20 mouse cellular contexts compared by ENCODE assay signal in the genomic region with DNA sequence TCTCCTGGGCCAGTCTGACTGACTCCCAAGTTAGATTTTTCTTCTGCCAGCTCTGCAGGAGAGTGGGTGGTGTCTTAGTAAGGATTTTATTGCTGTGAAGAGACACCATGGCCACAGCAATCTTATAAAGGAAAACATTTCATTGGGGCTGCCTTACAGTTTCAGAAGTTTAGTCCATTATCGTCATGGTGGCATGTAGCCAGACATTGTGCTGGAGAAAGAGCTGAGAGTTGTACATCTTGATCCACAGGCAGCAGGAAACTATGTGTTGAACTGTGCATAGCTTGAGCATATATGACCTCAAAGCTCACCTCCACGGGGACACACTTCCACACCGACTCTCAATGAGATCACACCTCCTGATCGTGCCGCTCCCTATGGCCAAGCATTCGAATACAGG. TPM values are rescaled to one million over a fixed set of nuclear protein-coding genes. Genes with fewer than 3 reads are reported as not detected.
A peak's percentile ranks its signal among the peaks of the same experiment; 100 is the strongest.
DNase-seq lines count a peak whose midpoint lies in the region; ATAC-seq and TF ChIP-seq lines count a peak whose summit lies in the region.
"Had no signal": no experiment of that assay in that cellular context is flagged by ENCODE, and none has a peak within 500 bp of the region (broad histone marks: within the 10 kb centered on the region; RNA-seq: fewer than 3 reads in every experiment).

No protein-coding gene starts in this region.

- H3K4me1 ChIP-seq in limb, embryonic 14.5 days (ENCODE audit: control insufficient read depth, insufficient read depth, low read length): no peaks in the 10 kb centered on the region
- H3K4me1 ChIP-seq in limb, embryonic 10.5 days: peaks cover 10% of the 10 kb centered on the region; the same call in 1 of the 2 replicates
- H3K4me1 ChIP-seq: embryonic facial prominence, embryonic 15.5 days had no signal

- no peaks in the 10 kb centered on the region for H3K9me3 ChIP-seq in limb, embryonic 14.5 days (ENCODE audit: control insufficient read depth, low read length)
- H3K9me3 ChIP-seq in limb, embryonic 10.5 days (replicated peaks): no peaks in the 10 kb centered on the region
- H3K9me3 ChIP-seq: embryonic facial prominence, embryonic 15.5 days; forebrain, embryonic 10.5 days; hindbrain, embryonic 10.5 days had no signal

- DNase-seq in adrenal gland, postnatal 14 days: peak; percentile 11
- no peak for DNase-seq in adrenal gland, postnatal 25 days
- DNase-seq in limb, embryonic 14.5 days (ENCODE audit: low spot score): peak; percentile 17
- DNase-seq in limb, embryonic 10.5 days (ENCODE audit: low spot score): no peak
- peak; percentile 44 for DNase-seq in lung, postnatal 10 days
- DNase-seq in lung, postnatal 25 days (ENCODE audit: low spot score): no peak
- DNase-seq: adrenal gland, postnatal 36 days; cerebellum, adult 11 months; cerebellum, adult 8-10 months; cerebellum, postnatal 14 days; embryo, embryonic 11 days; gastrocnemius, adult 2 months; gastrocnemius, postnatal 25 days had no signal

- no peak for TF ChIP-seq POLR2A in limb, embryonic 14.5 days (IDR thresholded peaks at IDR 0.05; ENCODE audit: borderline replicate concordance, extremely low read depth, insufficient read depth, insufficient read length)

- H3K4me3 ChIP-seq in limb, embryonic 14.5 days (replicated peaks; ENCODE audit: low read length): no peak overlapping the region
- H3K4me3 ChIP-seq in limb, embryonic 10.5 days: no peak overlapping the region
- H3K4me3 ChIP-seq: embryonic facial prominence, embryonic 15.5 days; erythroblast, embryonic 14.5 days; forebrain, embryonic 10.5 days; gastrocnemius, adult 2 months; hindbrain, embryonic 10.5 days had no signal

- H3K27me3 ChIP-seq in limb, embryonic 14.5 days (ENCODE audit: control insufficient read depth, insufficient read depth, low read length): no peaks in the 10 kb centered on the region
- no peaks in the 10 kb centered on the region for H3K27me3 ChIP-seq in limb, embryonic 10.5 days (ENCODE audit: low read depth, poor library complexity, severe bottlenecking)
- H3K27me3 ChIP-seq: embryonic facial prominence, embryonic 15.5 days had no signal

- H3K27ac ChIP-seq in limb, embryonic 14.5 days (replicated peaks; ENCODE audit: low read depth, low read length): no peak overlapping the region
- no peak overlapping the region for H3K27ac ChIP-seq in limb, embryonic 10.5 days
- H3K27ac ChIP-seq: embryonic facial prominence, embryonic 15.5 days; forebrain, embryonic 10.5 days; gastrocnemius, adult 2 months; hindbrain, embryonic 10.5 days; hindbrain, embryonic 14.5 days had no signal

- H3K9ac ChIP-seq in limb, embryonic 14.5 days (ENCODE audit: low read depth, low read length, severe bottlenecking): no peak overlapping the region
- H3K9ac ChIP-seq: embryonic facial prominence, embryonic 15.5 days; hindbrain, embryonic 14.5 days had no signal

- no peaks in the 10 kb centered on the region for H3K36me3 ChIP-seq in limb, embryonic 14.5 days (ENCODE audit: control insufficient read depth, insufficient read depth, low read length)
- H3K36me3 ChIP-seq in limb, embryonic 10.5 days: no peaks in the 10 kb centered on the region
- H3K36me3 ChIP-seq: embryonic facial prominence, embryonic 15.5 days; forebrain, embryonic 10.5 days; hindbrain, embryonic 10.5 days had no signal

- 77% methylated on average over 6 of the region's 6 CpGs for WGBS in limb, embryonic 14.5 days
- 88% methylated on average over 6 of the region's 6 CpGs for WGBS in limb, embryonic 10.5 days

- ATAC-seq in limb, embryonic 14.5 days (ENCODE audit: low FRiP score, low read depth): no peak; the same call in 1 of the 2 replicates
- ATAC-seq: forebrain, embryonic 14.5 days had no signal

- H3K4me2 ChIP-seq in limb, embryonic 14.5 days (replicated peaks; ENCODE audit: low read depth, low read length, severe bottlenecking): no peak overlapping the region
- H3K4me2 ChIP-seq: embryonic facial prominence, embryonic 15.5 days; hindbrain, embryonic 14.5 days had no signal

RNA-seq across cellular contexts. Expression of a gene that starts 8.3 kb away (rescaled TPM):
- 1.0 and 2.4 TPM in 2 replicates for total RNA-seq in adrenal gland, postnatal 14 days (2021)
- total RNA-seq in adrenal gland, postnatal 25 days (2021): 0.81 and 1.8 TPM in 2 replicates
- 17.2 and 21.2 TPM in 2 replicates for polyA plus RNA-seq in limb, embryonic 14.5 days (2012; rRNA removed)
- polyA plus RNA-seq in limb, embryonic 14.5 days (2014; fragmentation: Nextera tagmentation; extraction: Ambion mirVana): 18.0 and 22.3 TPM in 2 replicates
- 7.8 and 13.3 TPM in 2 replicates for polyA plus RNA-seq in limb, embryonic 10.5 days (2016; fragmentation: Nextera tagmentation; extraction: Ambion mirVana)
- total RNA-seq: MEL had no signal
- polyA plus RNA-seq: erythroblast, embryonic 14.5 days had no signal

Comparison
In these comparisons a context has a peak if more than half of its experiments do, and no peak if none do; other contexts are left out.
1. DNase-seq: peak in adrenal gland, postnatal 14 days (single experiment), limb, embryonic 14.5 days (single experiment) and lung, postnatal 10 days (single experiment); none in adrenal gland, postnatal 25 days (single experiment), limb, embryonic 10.5 days (single experiment) and lung, postnatal 25 days (single experiment).